Mouse (Mus musculus) retina, adult 2 months (tissue): ENCODE results near the gene Cpm.
A peak's percentile ranks its signal among the peaks of the same experiment; 100 is the strongest.

Experiments
- DNase-seq: peaks from one replicate; pipeline ENCODE4 v3.0.0-alpha.2; 2012; ENCODE audit warnings: low read depth, low spot score

Gene Cpm

GRCm38 (mm10) chr10:117674359-117675019, 45.2 kb downstream of the Cpm start:
- DNase-seq = no peak

- DNase-seq = peak; percentile 64
These were observed 46.1 kb downstream of the Cpm start for GRCm38 (mm10) chr10:117675096-117676035.

GRCm38 (mm10) chr10:117676036-117676643, 46.8 kb downstream of the Cpm start:
- peak; percentile 16 for DNase-seq

- peak; percentile 64 for DNase-seq
These were observed 47.5 kb downstream of the Cpm start for GRCm38 (mm10) chr10:117676644-117677313.

- no peak for DNase-seq
These were observed 48.4 kb downstream of the Cpm start for GRCm38 (mm10) chr10:117677494-117678236.

- DNase-seq = no peak
These were observed 49.1 kb downstream of the Cpm start for GRCm38 (mm10) chr10:117678357-117678756.

- no peak for DNase-seq
These were observed 49.9 kb downstream of the Cpm start for GRCm38 (mm10) chr10:117679029-117679686.

GRCm38 (mm10) chr10:117679963-117680473, 50.7 kb downstream of the Cpm start:
- no peak for DNase-seq

GRCm38 (mm10) chr10:117680868-117681513, 51.7 kb downstream of the Cpm start:
- DNase-seq = no peak

- no peak for DNase-seq
These were observed 52.2 kb downstream of the Cpm start for GRCm38 (mm10) chr10:117681543-117681942.

- no peak for DNase-seq
These were observed 52.9 kb downstream of the Cpm start for GRCm38 (mm10) chr10:117681999-117682857.

- DNase-seq = no peak
These were observed 53.8 kb downstream of the Cpm start for GRCm38 (mm10) chr10:117682858-117683733.

GRCm38 (mm10) chr10:117683734-117684037, 54.4 kb downstream of the Cpm start:
- DNase-seq = no peak

GRCm38 (mm10) chr10:117684298-117685170, 55.2 kb downstream of the Cpm start:
- no peak for DNase-seq

GRCm38 (mm10) chr10:117685171-117685848, 56.0 kb downstream of the Cpm start:
- DNase-seq = no peak

GRCm38 (mm10) chr10:117685849-117686591, 56.7 kb downstream of the Cpm start:
- DNase-seq = no peak
